Mouse (Mus musculus): ENCODE data around the gene Spag8. TPM values are rescaled to one million over a fixed set of nuclear protein-coding genes. Genes with fewer than 3 reads are reported as not detected.

Gene Spag8
- 6.1 and 8.4 TPM in 2 replicates for polyA plus RNA-seq (2015; fragmentation: Nextera tagmentation; extraction: Ambion mirVana)

DNA sequence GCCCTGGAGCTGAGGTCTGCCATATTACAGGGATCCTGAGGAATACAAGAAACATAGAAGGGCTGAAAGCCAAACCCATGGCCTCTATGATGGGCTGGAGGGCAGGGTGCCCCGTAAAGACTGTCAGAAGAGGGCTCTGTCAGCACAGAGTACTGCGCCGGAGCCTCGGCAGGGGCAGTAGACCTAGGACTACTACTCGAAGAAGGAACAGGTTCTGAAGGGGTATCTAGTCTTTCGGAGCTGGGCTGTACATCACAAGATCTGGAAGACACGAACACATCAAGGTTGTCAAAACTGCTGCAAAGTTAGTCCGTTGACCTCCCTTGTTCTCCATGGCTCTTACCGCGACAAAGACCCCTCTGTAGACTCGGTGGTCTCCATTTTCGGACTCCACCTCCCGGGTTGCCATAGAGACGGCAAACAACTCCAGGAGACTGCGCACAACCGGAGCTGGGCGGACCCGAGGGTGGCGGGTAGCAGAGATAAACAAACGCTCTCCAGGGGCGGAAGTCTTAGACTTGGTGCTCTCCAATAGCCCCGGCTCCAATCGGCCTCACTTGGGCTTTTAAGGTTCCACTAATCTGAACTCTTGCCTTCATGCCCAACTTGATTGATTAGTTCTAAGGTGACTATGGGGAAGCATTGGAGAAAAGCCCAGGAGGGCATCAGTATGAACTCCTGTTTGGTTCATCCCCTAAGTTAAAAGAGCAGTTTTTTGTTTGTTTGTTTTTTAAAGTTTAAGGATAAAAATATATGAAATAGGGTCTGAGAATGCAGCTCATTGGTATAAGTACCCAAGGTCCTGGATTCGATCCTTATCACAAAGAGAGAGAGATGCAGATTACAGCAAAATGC is at the start of gene Spag8:
TSS of gene Spag8 (minus strand) at position 434 of the 855 bp plus-strand sequence.
- no peak for ATAC-seq (ENCODE audit: low FRiP score)
- H3K4me2 ChIP-seq: peak within 1 kb of the TSS; percentile 51
- H3K4me3 ChIP-seq: peak within 1 kb of the TSS; percentile 33
- H3K9me3 ChIP-seq: no peaks in the 10 kb centered on the region
- peak within 1 kb of the TSS; percentile 56 for H3K27ac ChIP-seq
- H3K9ac ChIP-seq: peak within 1 kb of the TSS; percentile 20; the same call in 1 of the 2 replicates
- peaks cover 37% of the 10 kb centered on the region for H3K36me3 ChIP-seq
- peaks cover 1% of the 10 kb centered on the region; the same call in 1 of the 2 replicates for H3K27me3 ChIP-seq
- peaks cover 31% of the 10 kb centered on the region for H3K4me1 ChIP-seq (replicated peaks)
- whole genome bisulfite sequencing: 12% methylated on average over 24 of the region's 24 CpGs

DNA sequence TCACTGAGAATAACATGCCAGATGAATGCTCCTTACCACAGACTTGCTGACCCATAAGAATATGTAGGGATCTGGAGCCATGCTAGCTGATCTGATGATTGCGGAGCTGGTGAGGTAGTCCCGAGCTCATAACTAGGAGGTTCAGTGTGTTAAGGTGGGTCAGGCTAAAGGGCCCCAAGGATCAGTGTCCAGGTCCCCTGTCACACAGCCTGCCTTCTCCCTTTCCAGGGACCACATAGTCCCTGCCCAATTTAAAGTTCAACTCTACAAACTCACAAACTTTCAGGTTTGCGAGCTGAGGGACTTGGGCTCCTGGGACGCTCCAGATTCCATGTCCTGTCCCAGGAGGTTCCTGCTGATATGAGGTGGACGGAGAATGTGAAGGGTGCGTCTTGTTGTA is 47.3 kb upstream of the Spag8 start, which contains the start of gene Olfr70:
TSS of gene Olfr70 (minus strand) at position 101 of the 400 bp plus-strand sequence.
- no peak within 1 kb of the TSS for H3K4me2 ChIP-seq
- no peak for ATAC-seq (ENCODE audit: low FRiP score)
- H3K9ac ChIP-seq: no peak within 1 kb of the TSS
- WGBS: 93% methylated on average over 6 of the region's 6 CpGs
- no peak within 1 kb of the TSS for H3K4me3 ChIP-seq
- no peaks in the 10 kb centered on the region; the same call in 1 of the 2 replicates for H3K4me1 ChIP-seq (replicated peaks)
- 0 out of 2 replicates have a peak, but pooled peaks cover under 1% of the 10 kb centered on the region for H3K27me3 ChIP-seq
- no peaks in the 10 kb centered on the region for H3K36me3 ChIP-seq
- no peak within 1 kb of the TSS for H3K27ac ChIP-seq
- H3K9me3 ChIP-seq: no peaks in the 10 kb centered on the region

DNA sequence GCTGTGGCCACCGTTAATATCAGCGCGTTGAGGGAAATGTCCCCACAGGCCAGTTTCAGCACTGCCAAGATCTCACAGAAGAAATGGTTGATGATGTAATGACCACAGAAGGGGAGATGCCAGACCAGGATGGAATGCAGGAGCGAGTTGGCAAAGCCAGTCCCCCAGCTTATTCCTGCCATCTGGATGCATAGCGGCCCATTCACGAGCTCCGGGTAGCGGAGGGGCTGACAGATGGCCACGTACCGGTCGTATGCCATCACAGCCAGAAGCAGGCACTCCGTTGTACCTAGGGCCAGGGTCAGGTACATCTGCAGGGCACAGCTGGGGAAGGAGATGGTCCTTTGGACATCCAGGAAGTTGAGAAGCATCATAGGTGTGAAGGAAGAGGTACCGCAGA is 43.2 kb upstream of the Spag8 start:
- no peak for ATAC-seq (ENCODE audit: low FRiP score)
- H3K9ac ChIP-seq: no peak overlapping the region
- H3K27me3 ChIP-seq: no peaks in the 10 kb centered on the region

DNA sequence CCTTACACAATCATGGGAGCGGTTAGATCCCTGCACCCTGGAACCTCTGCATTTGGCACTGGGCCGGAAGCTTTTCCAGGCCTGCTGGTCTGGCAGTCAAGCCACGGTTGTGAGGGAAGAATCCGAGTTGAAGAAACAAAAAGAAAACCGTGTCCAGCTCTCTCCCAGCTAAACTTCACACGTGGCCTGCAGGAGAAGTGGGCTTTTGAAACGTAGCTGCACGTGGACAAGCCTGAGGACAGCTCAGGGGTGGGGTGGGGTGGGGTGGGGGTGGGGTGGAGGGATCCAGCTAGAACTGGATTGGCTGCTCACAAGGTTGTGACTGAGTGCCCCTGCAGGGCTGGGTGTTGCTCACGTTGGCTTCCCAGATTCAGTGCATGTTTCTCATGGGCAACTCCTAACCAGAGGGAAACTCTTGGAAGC is 41.9 kb upstream of the Spag8 start:
- Histone ChIP-seq H3K36me3 (peaks cover 16% of the 10 kb centered on the region), H3K27me3 (no peaks in the 10 kb centered on the region), H3K9me3 (no peaks in the 10 kb centered on the region), H3K9ac (no peak overlapping the region), H3K27ac (no peak overlapping the region), H3K4me3 (no peak overlapping the region), H3K4me2 (no peak overlapping the region), H3K4me1 (replicated peaks) (no peaks in the 10 kb centered on the region; the same call in 1 of the 2 replicates)
- no peak for ATAC-seq (ENCODE audit: low FRiP score)
- WGBS: 34% methylated on average over 9 of the region's 9 CpGs

More for the DNA sequence above, 43.2 kb upstream of the Spag8 start:
- WGBS: 90% methylated on average over 13 of the region's 13 CpGs
- Histone ChIP-seq H3K27ac (no peak overlapping the region), H3K4me1 (replicated peaks) (no peaks in the 10 kb centered on the region; the same call in 1 of the 2 replicates), H3K4me3 (no peak overlapping the region), H3K9me3 (no peaks in the 10 kb centered on the region), H3K36me3 (peaks cover 6% of the 10 kb centered on the region; the same call in 1 of the 2 replicates), H3K4me2 (no peak overlapping the region)

DNA sequence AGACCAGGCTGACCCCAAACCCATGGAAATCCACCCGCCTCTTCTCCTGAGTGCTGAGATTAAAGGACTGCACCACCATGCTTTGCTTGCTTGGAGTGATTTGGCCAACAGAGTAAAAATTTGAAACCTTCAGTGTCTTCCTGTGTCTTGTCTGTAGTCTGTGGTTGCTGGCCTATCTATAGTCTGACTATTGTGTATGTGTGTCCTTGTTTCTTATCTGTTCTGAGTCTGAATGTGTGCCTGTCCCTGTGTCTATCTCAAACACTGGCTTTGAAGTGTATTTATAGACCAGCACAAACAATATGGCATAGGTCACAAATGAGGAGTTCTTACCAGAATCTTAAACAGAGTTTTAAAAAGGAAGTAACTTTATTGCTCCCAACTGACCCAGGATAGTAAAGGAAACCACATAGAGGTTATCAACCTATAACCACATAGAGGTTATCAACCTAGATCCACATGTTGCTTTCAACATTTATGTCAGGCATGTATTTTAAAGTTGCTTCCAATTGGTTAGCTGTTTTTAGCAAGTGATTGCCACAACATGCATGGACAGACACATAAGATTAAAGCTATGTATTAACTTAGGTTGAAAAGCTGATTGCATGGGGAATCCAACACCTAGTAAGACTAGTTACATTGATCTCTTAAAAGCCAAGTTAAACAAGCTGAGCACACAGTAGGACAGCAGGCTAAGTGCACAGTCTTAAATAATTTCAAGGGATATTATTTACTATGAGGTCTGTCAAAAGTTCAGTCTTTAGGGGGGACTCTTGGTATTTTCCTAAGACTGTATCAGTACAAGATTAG is 41.2 kb upstream of the Spag8 start:
- 79% methylated on average over 1 of the region's 1 CpGs for WGBS

DNA sequence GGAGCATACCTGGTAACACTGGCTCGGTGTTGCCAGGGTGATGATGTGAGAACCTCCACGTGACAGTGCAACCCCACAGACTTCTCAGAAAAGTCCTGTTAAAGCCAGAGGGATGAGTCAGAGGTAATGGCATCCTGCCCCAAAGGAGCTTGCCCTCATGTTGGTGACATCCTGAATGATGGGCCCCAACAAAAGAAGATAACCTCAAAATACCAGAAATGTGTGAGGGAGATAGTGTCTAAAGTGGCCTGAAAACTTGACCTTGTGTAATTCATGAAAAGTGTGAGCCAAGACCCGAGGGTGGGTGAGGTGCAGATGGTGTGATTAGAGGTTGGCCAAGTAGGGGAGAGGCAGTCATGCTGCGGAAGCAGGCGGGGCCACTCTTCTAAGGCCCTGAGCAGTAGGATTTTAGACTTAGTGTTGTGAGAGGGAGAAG is 40.4 kb upstream of the Spag8 start:
- H3K9me3 ChIP-seq: no peaks in the 10 kb centered on the region
- H3K36me3 ChIP-seq: peaks cover 30% of the 10 kb centered on the region
- no peak overlapping the region for H3K4me3 ChIP-seq
- no peak overlapping the region for H3K4me2 ChIP-seq
- no peaks in the 10 kb centered on the region for H3K27me3 ChIP-seq
- no peaks in the 10 kb centered on the region; the same call in 1 of the 2 replicates for H3K4me1 ChIP-seq (replicated peaks)
- ATAC-seq (ENCODE audit: low FRiP score): no peak
- WGBS: 80% methylated on average over 5 of the region's 5 CpGs
- no peak overlapping the region for H3K9ac ChIP-seq
- H3K27ac ChIP-seq: no peak overlapping the region

More for the DNA sequence above, 41.2 kb upstream of the Spag8 start:
- Histone ChIP-seq H3K36me3 (peaks cover 22% of the 10 kb centered on the region), H3K9ac (no peak overlapping the region), H3K4me2 (no peak overlapping the region), H3K4me1 (replicated peaks) (no peaks in the 10 kb centered on the region; the same call in 1 of the 2 replicates), H3K27me3 (no peaks in the 10 kb centered on the region), H3K9me3 (no peaks in the 10 kb centered on the region), H3K4me3 (no peak overlapping the region), H3K27ac (no peak overlapping the region)
- ATAC-seq (ENCODE audit: low FRiP score): no peak

DNA sequence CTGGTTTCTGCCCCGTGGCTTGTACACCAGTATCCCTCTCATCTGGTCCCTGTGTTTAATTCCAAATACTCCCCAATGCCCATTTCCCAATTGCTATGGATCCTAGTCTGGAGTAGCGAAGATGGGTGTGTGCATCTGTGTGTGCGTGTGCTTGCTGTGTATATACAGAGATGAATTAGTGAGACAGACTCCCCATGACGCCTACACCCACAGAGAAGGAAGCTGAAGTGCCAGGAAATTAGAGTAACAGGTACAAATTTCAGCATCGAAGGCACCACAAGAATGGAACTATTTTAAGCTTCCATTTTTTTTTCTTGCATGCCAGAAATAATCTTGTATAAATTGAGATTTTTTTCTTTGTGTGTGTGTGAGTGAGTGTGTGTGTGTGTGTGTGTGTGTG is 37.6 kb upstream of the Spag8 start:
- H3K36me3 ChIP-seq: peaks cover 55% of the 10 kb centered on the region
- H3K9ac ChIP-seq: no peak overlapping the region
- ATAC-seq (ENCODE audit: low FRiP score): no peak
- H3K27me3 ChIP-seq: no peaks in the 10 kb centered on the region
- no peaks in the 10 kb centered on the region for H3K4me1 ChIP-seq (replicated peaks)
- 87% methylated on average over 5 of the region's 5 CpGs for WGBS
- H3K27ac ChIP-seq: no peak overlapping the region
- H3K9me3 ChIP-seq: no peaks in the 10 kb centered on the region
- no peak overlapping the region for H3K4me2 ChIP-seq
- H3K4me3 ChIP-seq: no peak overlapping the region

DNA sequence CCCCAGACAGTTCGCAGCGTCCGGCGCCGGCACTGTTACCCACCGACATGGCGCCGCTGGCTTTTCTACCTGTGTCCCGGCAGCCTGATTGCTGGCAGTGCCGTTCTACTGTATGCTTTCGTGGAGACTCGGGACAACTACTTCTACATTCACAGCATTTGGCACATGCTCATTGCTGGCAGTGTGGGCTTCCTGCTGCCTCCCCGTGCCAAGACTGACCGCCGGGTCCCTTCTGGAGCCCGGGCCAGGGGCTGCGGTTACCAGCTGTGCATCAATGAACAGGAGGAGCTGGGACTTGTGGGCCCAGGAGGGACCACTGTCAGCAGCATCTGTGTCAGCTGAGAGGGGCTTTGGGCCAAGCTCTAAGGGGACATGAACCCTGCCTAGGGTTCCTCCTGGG is 36.6 kb upstream of the Spag8 start:
- 94% methylated on average over 17 of the region's 17 CpGs for WGBS
- no peaks in the 10 kb centered on the region for H3K4me1 ChIP-seq (replicated peaks)
- H3K9me3 ChIP-seq: no peaks in the 10 kb centered on the region
- ATAC-seq (ENCODE audit: low FRiP score): no peak
- H3K27me3 ChIP-seq: no peaks in the 10 kb centered on the region
- H3K4me3 ChIP-seq: no peak overlapping the region
- peaks cover 65% of the 10 kb centered on the region for H3K36me3 ChIP-seq
- H3K4me2 ChIP-seq: no peak overlapping the region
- no peak overlapping the region for H3K27ac ChIP-seq
- no peak overlapping the region for H3K9ac ChIP-seq

DNA sequence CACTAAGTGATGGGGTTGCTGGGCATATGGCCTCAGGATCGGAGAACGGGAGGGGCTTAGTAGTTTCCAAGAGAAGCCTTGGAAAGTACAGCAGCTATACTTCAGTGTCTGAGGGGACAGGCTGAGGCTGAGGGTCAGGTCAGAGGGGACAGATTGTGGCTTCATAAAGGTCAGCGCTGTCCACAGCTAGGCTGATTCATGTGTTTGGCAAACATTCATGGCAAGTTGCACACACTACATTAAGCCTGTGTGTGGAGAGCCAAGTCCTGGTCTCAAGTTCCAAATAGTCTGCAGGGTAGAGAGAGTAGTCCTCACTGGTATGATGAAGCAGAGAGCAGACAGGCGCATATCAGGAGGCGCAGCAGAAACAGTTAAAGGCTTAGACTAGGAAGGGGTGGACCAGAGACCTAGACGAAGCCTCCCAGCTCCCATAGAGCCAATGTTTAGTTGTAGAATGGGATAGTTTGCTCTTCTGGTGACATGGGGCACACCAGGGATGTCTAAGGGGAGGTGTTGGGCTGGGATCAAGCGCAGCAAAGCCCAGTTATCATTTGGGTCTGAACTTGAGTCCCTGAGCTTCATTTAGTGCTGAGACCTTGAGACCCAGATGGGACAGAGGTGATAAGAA is 26.1 kb upstream of the Spag8 start:
- ATAC-seq (ENCODE audit: low FRiP score): no peak
- Histone ChIP-seq H3K4me3 (no peak overlapping the region), H3K4me2 (no peak overlapping the region), H3K27me3 (no peaks in the 10 kb centered on the region), H3K9ac (no peak overlapping the region), H3K9me3 (no peaks in the 10 kb centered on the region), H3K36me3 (peaks cover 97% of the 10 kb centered on the region), H3K27ac (no peak overlapping the region), H3K4me1 (replicated peaks) (no peaks in the 10 kb centered on the region)
- 87% methylated on average over 7 of the region's 7 CpGs for WGBS

DNA sequence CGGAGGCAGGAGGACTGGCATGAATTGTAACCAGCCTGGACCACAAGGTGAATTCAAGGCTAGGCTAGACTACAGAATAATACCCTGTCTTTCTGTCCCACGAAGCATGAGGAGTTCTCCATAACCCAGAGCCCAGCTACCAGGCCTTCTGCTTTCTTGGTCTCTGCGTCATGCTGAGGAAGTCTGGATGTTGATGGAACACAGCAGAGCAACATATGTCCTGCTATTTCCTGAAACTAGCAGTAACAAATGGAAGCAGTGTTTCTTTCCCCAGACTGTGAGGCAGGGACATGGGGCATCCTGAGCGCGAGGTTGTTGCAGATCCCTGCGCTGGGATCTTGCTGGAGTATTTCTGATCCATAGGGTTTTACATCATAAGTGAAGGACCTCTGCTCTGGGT is 25.1 kb upstream of the Spag8 start:
- Histone ChIP-seq H3K9me3 (no peaks in the 10 kb centered on the region), H3K27ac (no peak overlapping the region), H3K4me1 (replicated peaks) (0 out of 2 replicates have a peak, but pooled peaks cover 2% of the 10 kb centered on the region), H3K27me3 (no peaks in the 10 kb centered on the region), H3K4me3 (no peak overlapping the region), H3K36me3 (peaks cover 92% of the 10 kb centered on the region), H3K9ac (no peak overlapping the region), H3K4me2 (no peak overlapping the region)
- no peak for ATAC-seq (ENCODE audit: low FRiP score)
- 91% methylated on average over 6 of the region's 6 CpGs for WGBS

DNA sequence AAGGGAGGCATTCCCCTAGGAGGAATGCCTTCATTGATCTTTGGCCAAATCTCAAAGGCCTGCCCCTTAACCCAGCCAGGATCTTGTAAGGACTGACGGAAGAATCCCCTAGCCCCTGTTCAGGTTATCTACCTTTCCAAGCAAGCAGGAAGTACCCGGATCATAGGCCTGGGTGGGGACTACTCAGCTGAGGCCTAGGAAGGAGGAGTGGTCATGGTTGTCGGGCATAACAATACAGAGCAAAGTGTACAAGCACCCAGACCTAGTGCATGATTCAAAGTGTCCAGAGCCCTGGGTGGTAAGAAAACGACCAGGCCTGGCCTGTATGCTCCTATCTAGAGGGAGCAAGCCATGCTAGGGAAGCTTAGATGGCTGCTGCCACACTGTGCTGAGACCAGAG is 22.2 kb upstream of the Spag8 start:
- H3K36me3 ChIP-seq: peaks cover 64% of the 10 kb centered on the region
- no peak overlapping the region for H3K9ac ChIP-seq
- peaks cover 29% of the 10 kb centered on the region for H3K4me1 ChIP-seq (replicated peaks)
- H3K4me2 ChIP-seq: no peak overlapping the region
- H3K27ac ChIP-seq: no peak overlapping the region
- no peaks in the 10 kb centered on the region for H3K9me3 ChIP-seq
- no peaks in the 10 kb centered on the region for H3K27me3 ChIP-seq
- H3K4me3 ChIP-seq: no peak overlapping the region
- 85% methylated on average over 4 of the region's 4 CpGs for WGBS
- ATAC-seq (ENCODE audit: low FRiP score): no peak

DNA sequence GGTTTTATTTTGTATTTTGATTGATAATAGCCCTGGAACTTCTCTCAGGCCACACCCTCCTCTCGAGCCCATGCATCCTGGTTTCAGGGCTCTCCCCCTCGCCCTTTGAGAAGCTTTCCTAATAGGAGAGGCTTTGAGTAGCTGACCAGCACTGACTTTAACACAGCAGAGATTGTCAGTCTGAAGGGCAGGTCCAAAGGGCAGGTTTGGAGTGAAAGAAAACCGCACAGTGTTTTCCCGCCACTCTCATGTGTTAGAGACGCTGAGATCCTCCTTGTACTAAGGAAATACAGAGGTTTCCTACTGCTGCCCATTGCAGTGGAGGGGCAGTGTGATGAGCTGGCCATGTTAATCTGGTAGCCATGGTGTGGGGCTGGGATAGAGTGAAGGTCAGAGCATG is 21.6 kb upstream of the Spag8 start:
- H3K9me3 ChIP-seq: no peaks in the 10 kb centered on the region
- H3K4me2 ChIP-seq: no peak overlapping the region
- no peak for ATAC-seq (ENCODE audit: low FRiP score)
- H3K9ac ChIP-seq: no peak overlapping the region
- H3K4me3 ChIP-seq: no peak overlapping the region
- H3K27me3 ChIP-seq: no peaks in the 10 kb centered on the region
- no peak overlapping the region for H3K27ac ChIP-seq
- 82% methylated on average over 5 of the region's 5 CpGs for WGBS
- peaks cover 59% of the 10 kb centered on the region for H3K36me3 ChIP-seq
- peaks cover 36% of the 10 kb centered on the region for H3K4me1 ChIP-seq (replicated peaks)
